Mouse (Mus musculus): ENCODE results near the gene Pou3f1. TPM values are rescaled to one million over a fixed set of nuclear protein-coding genes. Genes with fewer than 3 reads are reported as not detected.

Pou3f1 gene
- polyA plus RNA-seq, 2 experiments from 2014 or later = not detected

- ATAC-seq = peak; percentile 26
Measured at GRCm38 (mm10) chr4:124657781-124658180, 1.2 kb downstream of the Pou3f1 start.

- no peak for ATAC-seq
Measured at GRCm38 (mm10) chr4:124658412-124658851, 1.8 kb downstream of the Pou3f1 start.

GRCm38 (mm10) chr4:124659251-124660217 lies 2.9 kb downstream of the Pou3f1 start:
- ATAC-seq = no peak

GRCm38 (mm10) chr4:124660603-124661002 lies 4.0 kb downstream of the Pou3f1 start:
- ATAC-seq = no peak

GRCm38 (mm10) chr4:124663034-124663433 lies 6.4 kb downstream of the Pou3f1 start:
- ATAC-seq = no peak

GRCm38 (mm10) chr4:124664185-124664584 lies 7.6 kb downstream of the Pou3f1 start:
- no peak for ATAC-seq

- no peak for ATAC-seq
Measured at GRCm38 (mm10) chr4:124664604-124665003, 8.0 kb downstream of the Pou3f1 start.

GRCm38 (mm10) chr4:124667476-124668033 lies 10.9 kb downstream of the Pou3f1 start:
- no peak for ATAC-seq

- no peak for ATAC-seq
Measured at GRCm38 (mm10) chr4:124668078-124668477, 11.5 kb downstream of the Pou3f1 start.

GRCm38 (mm10) chr4:124670232-124670631 lies 13.6 kb downstream of the Pou3f1 start:
- ATAC-seq = no peak

- ATAC-seq = no peak
Measured at GRCm38 (mm10) chr4:124671583-124671982, 15.0 kb downstream of the Pou3f1 start.

- no peak for ATAC-seq
Measured at GRCm38 (mm10) chr4:124672347-124673320, 16.0 kb downstream of the Pou3f1 start.

- ATAC-seq = no peak
Measured at GRCm38 (mm10) chr4:124674334-124675032, 17.9 kb downstream of the Pou3f1 start.

GRCm38 (mm10) chr4:124675037-124675436 lies 18.4 kb downstream of the Pou3f1 start:
- ATAC-seq = no peak

- no peak for ATAC-seq
Measured at GRCm38 (mm10) chr4:124675958-124676357, 19.4 kb downstream of the Pou3f1 start.

GRCm38 (mm10) chr4:124682270-124682669 lies 25.7 kb downstream of the Pou3f1 start:
- ATAC-seq = peak; percentile 51

GRCm38 (mm10) chr4:124683474-124683873 lies 26.9 kb downstream of the Pou3f1 start:
- no peak for ATAC-seq

- ATAC-seq = no peak
Measured at GRCm38 (mm10) chr4:124685004-124685403, 28.4 kb downstream of the Pou3f1 start.

GRCm38 (mm10) chr4:124685453-124685852 lies 28.8 kb downstream of the Pou3f1 start:
- no peak for ATAC-seq

GRCm38 (mm10) chr4:124685897-124686402 lies 29.3 kb downstream of the Pou3f1 start:
- ATAC-seq = no peak

- ATAC-seq = no peak
Measured at GRCm38 (mm10) chr4:124691455-124691854, 34.8 kb downstream of the Pou3f1 start.

GRCm38 (mm10) chr4:124692416-124692861 lies 35.8 kb downstream of the Pou3f1 start:
- no peak for ATAC-seq

Data from CD4-positive, CD25-positive, alpha-beta regulatory T cell, adult 4 months (primary cell).